Mouse (Mus musculus) heart, adult 2 months (tissue): ENCODE data around the gene Gm20696.

Source experiments
- CTCF ChIP-seq: fragments of 200-600 bp; IDR thresholded peaks from 2 replicates; pipeline ENCODE4 v1.8.1; 2022; ENCODE audit warnings: antibody characterized with exemption, mild to moderate bottlenecking, moderate library complexity
- EP300 ChIP-seq: fragments of 200-500 bp; IDR thresholded peaks from 2 replicates; pipeline ENCODE4 v1.6.1; 2011; ENCODE audit warnings: low read depth, low read length, control low read depth; ENCODE audit not compliant: insufficient read depth
- POLR2A ChIP-seq: fragments of 200-500 bp; IDR thresholded peaks from 2 replicates; pipeline ENCODE4 v1.6.1; 2011; ENCODE audit warnings: mild to moderate bottlenecking, low read depth, low read length, control low read depth; ENCODE audit not compliant: insufficient read depth

DNA sequence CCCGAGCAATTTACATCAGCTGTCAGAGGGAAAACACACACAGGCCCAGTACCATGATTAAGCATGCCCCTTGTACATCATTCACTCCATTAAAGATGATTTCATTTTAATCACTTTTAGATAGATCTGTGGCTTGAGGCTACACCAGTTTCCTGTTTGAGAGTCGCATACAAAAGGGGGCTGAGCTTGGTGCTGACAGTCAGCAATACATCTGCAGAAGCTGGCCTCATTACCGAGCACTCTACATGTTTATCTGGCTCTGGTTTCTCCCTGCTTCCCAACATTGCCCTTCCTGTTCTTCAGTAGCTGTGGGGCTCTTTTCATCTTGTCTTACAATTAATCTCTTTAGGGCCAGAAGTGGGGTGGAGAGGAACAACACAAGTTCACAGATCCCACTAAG, 6.2 kb downstream of the Gm20696 start:
- TF ChIP-seq POLR2A (no peak), EP300 (no peak), CTCF (no peak)
